Comparison of ENCODE assay signal across 8 mouse cellular contexts in the genomic region with DNA sequence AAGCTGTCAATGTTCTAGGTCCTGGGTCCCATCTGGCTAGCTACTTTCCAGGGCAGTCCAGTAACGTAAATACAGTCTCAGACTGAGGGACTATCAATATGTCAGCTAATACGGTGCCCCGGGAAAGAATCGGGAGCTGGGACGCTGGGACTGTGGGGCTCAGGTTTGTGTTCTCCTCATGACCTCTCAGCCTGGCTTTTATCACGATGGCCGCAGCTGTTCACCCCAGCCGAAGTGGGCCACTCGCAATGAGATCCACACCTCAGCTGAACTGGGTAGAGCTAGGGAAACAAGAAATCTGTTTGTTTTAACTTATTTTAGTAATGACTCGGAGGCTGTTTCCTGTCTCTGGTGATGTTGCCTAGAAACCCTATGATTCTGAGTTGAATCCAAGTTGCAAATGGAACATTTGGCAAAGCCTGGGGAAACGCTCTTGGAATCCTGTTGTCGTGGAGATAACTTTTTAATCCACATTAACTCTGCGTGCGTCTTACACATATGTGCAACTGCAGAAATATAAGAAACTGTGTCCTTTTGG.
DNase-seq lines count a peak whose midpoint lies in the region; ATAC-seq and TF ChIP-seq lines count a peak whose summit lies in the region.

No protein-coding gene starts in this region.

- H3K4me2 ChIP-seq in intestine, postnatal 0 days (replicated peaks; ENCODE audit: low read depth): 0 out of 2 replicates have a peak overlapping the region, but pooled peaks have one; percentile 7
- H3K4me2 ChIP-seq in stomach, embryonic 16.5 days (ENCODE audit: low read depth, low read length): peak overlapping the region; percentile 34

- WGBS in intestine, postnatal 0 days: 47% methylated on average over 14 of the region's 14 CpGs
- 30% methylated on average over 14 of the region's 14 CpGs for WGBS in stomach, embryonic 16.5 days
- WGBS in thymus, adult 2 months: 89% methylated on average over 14 of the region's 14 CpGs

- peak overlapping the region; percentile 83 for H3K27ac ChIP-seq in gastrocnemius, adult 2 months
- peak overlapping the region; percentile 57 for H3K27ac ChIP-seq in intestine, postnatal 0 days (ENCODE audit: low read depth, low read length)
- peak overlapping the region; percentile 88 for H3K27ac ChIP-seq in stomach, embryonic 16.5 days (ENCODE audit: low read length)
- H3K27ac ChIP-seq in thymus, adult 2 months (ENCODE audit: control insufficient read depth, insufficient read depth, low read length): no peak overlapping the region

- no peaks in the 10 kb centered on the region for H3K36me3 ChIP-seq in intestine, postnatal 0 days (ENCODE audit: control insufficient read depth, insufficient read depth)
- no peaks in the 10 kb centered on the region for H3K36me3 ChIP-seq in stomach, embryonic 16.5 days (ENCODE audit: control insufficient read depth, insufficient read depth, low read length)
- H3K36me3 ChIP-seq in thymus, adult 2 months (ENCODE audit: control insufficient read depth, insufficient read depth, low read length): no peaks in the 10 kb centered on the region

- no peak for TF ChIP-seq CTCF in gastrocnemius, adult 2 months (IDR thresholded peaks at IDR 0.05)
- no peak for TF ChIP-seq CTCF in intestine, postnatal 0 days (IDR thresholded peaks at IDR 0.05; ENCODE audit: low read depth)
- TF ChIP-seq CTCF in thymus, adult 2 months (IDR thresholded peaks at IDR 0.05; ENCODE audit: borderline replicate concordance, control insufficient read depth, extremely low read depth, insufficient read depth, low read length, poor library complexity): no peak

- H3K27me3 ChIP-seq in intestine, postnatal 0 days (replicated peaks; ENCODE audit: control insufficient read depth, insufficient read depth, low read length): no peaks in the 10 kb centered on the region
- no peaks in the 10 kb centered on the region for H3K27me3 ChIP-seq in stomach, embryonic 16.5 days (ENCODE audit: control insufficient read depth, insufficient read depth, low read length)
- no peaks in the 10 kb centered on the region for H3K27me3 ChIP-seq in thymus, adult 2 months (ENCODE audit: control insufficient read depth, insufficient read depth, low read length)

- TF ChIP-seq POLR2A in thymus, adult 2 months (IDR thresholded peaks at IDR 0.05; ENCODE audit: control insufficient read depth, extremely low read depth, insufficient read depth, low read length, poor library complexity): no peak

- peak; percentile 8 for DNase-seq in cerebellum, adult 11 months
- peak; percentile 82 for DNase-seq in brain, embryonic 18.5 days (ENCODE audit: low read depth, low spot score)
- peak; percentile 50 for DNase-seq in gastrocnemius, adult 2 months
- DNase-seq in left cerebral cortex, postnatal 14 days (ENCODE audit: low spot score in 2 of 2): peak; percentile 69 to 87
- DNase-seq in thymus, adult 2 months: no peak

- ATAC-seq in cerebellum, adult (ENCODE audit: insufficient number of reproducible peaks, low FRiP score, low TSS enrichment): no peak
- no peak for ATAC-seq in intestine, postnatal 0 days
- peak; percentile 81 for ATAC-seq in stomach, embryonic 16.5 days (ENCODE audit: insufficient read depth, low FRiP score)

- peak overlapping the region; percentile 47 for H3K4me3 ChIP-seq in gastrocnemius, adult 2 months
- no peak overlapping the region for H3K4me3 ChIP-seq in intestine, postnatal 0 days (ENCODE audit: low read depth, low read length)
- no peak overlapping the region for H3K4me3 ChIP-seq in stomach, embryonic 16.5 days (replicated peaks; ENCODE audit: low read length)
- H3K4me3 ChIP-seq in thymus, adult 2 months (ENCODE audit: control insufficient read depth, insufficient read depth, low read length): no peak overlapping the region

- no peaks in the 10 kb centered on the region for H3K9me3 ChIP-seq in intestine, postnatal 0 days (ENCODE audit: control insufficient read depth)
- H3K9me3 ChIP-seq in stomach, embryonic 16.5 days (replicated peaks; ENCODE audit: control insufficient read depth, low read length): no peaks in the 10 kb centered on the region

- no peak overlapping the region for H3K9ac ChIP-seq in intestine, postnatal 0 days (ENCODE audit: low read depth, low read length)
- peak overlapping the region; percentile 15; the same call in 1 of the 2 replicates for H3K9ac ChIP-seq in stomach, embryonic 16.5 days (ENCODE audit: low read length)

- intact Hi-C loops in gastrocnemius, adult 2 months (cut with DNase I): no loop called here
- intact Hi-C loops in left cerebral cortex, postnatal 14 days (cut with DNase I): no loop called here

- no peaks in the 10 kb centered on the region for H3K4me1 ChIP-seq in intestine, postnatal 0 days (replicated peaks; ENCODE audit: control insufficient read depth, insufficient read depth, low read length)
- H3K4me1 ChIP-seq in stomach, embryonic 16.5 days (ENCODE audit: control insufficient read depth, insufficient read depth, low read length): peaks cover 5% of the 10 kb centered on the region; the same call in 1 of the 2 replicates
- no peaks in the 10 kb centered on the region for H3K4me1 ChIP-seq in thymus, adult 2 months (replicated peaks; ENCODE audit: control insufficient read depth, insufficient read depth, low read length)
